Mouse (Mus musculus): ENCODE data around the gene Mtmr12.
A peak's percentile ranks its signal among the peaks of the same experiment; 100 is the strongest.
"Not testable (repeated sequence)": the region's sequence is repeated elsewhere in the genome, so short reads cannot be mapped to it uniquely, and the experiment has no call there.

Gene Mtmr12

GRCm38 (mm10) chr15:12204319-12205159 lies at the start of gene Mtmr12:
Gene Mtmr12, plus strand, starts transcription at chr15:12205028.
- peak; percentile 100 for DNase-seq (ENCODE audit: low spot score)

- DNase-seq (ENCODE audit: low spot score): no peak
Observed at GRCm38 (mm10) chr15:12178126-12178525, 26.7 kb upstream of the Mtmr12 start.

- DNase-seq (ENCODE audit: low spot score): not testable (repeated sequence)
Observed at GRCm38 (mm10) chr15:12181181-12181805, 23.5 kb upstream of the Mtmr12 start.

GRCm38 (mm10) chr15:12193880-12194816 lies 10.7 kb upstream of the Mtmr12 start:
- no peak for DNase-seq (ENCODE audit: low spot score)

- no peak for DNase-seq (ENCODE audit: low spot score)
Observed at GRCm38 (mm10) chr15:12194817-12195735, 9.8 kb upstream of the Mtmr12 start.

GRCm38 (mm10) chr15:12195966-12196365 lies 8.9 kb upstream of the Mtmr12 start:
- no peak for DNase-seq (ENCODE audit: low spot score)

- DNase-seq (ENCODE audit: low spot score): peak; percentile 90
Observed at GRCm38 (mm10) chr15:12196410-12197191, 8.2 kb upstream of the Mtmr12 start.

GRCm38 (mm10) chr15:12197361-12197760 lies 7.5 kb upstream of the Mtmr12 start:
- no peak for DNase-seq (ENCODE audit: low spot score)

- DNase-seq (ENCODE audit: low spot score): no peak
Observed at GRCm38 (mm10) chr15:12200021-12200420, 4.8 kb upstream of the Mtmr12 start.

- DNase-seq (ENCODE audit: low spot score): no peak
Observed at GRCm38 (mm10) chr15:12201856-12202255, 3.0 kb upstream of the Mtmr12 start.

GRCm38 (mm10) chr15:12202456-12202855 lies 2.4 kb upstream of the Mtmr12 start:
- no peak for DNase-seq (ENCODE audit: low spot score)

- DNase-seq (ENCODE audit: low spot score): not testable (repeated sequence)
Observed at GRCm38 (mm10) chr15:12203008-12203407, 1.8 kb upstream of the Mtmr12 start.

- no peak for DNase-seq (ENCODE audit: low spot score)
Observed at GRCm38 (mm10) chr15:12203512-12204318, 1.1 kb upstream of the Mtmr12 start.

- DNase-seq (ENCODE audit: low spot score): peak; percentile 48
Observed at GRCm38 (mm10) chr15:12205160-12205901, 503 bp downstream of the Mtmr12 start.

GRCm38 (mm10) chr15:12205902-12206645 lies 1.2 kb downstream of the Mtmr12 start:
- no peak for DNase-seq (ENCODE audit: low spot score)

- DNase-seq (ENCODE audit: low spot score): no peak
Observed at GRCm38 (mm10) chr15:12206646-12207222, 1.9 kb downstream of the Mtmr12 start.

GRCm38 (mm10) chr15:12207556-12208090 lies 2.8 kb downstream of the Mtmr12 start:
- no peak for DNase-seq (ENCODE audit: low spot score)

Data from retina, embryonic 14.5 days (tissue).